Mouse (Mus musculus) heart, adult 18-20 months (tissue): ENCODE measurements around the gene Nanos3. TPM values are rescaled to one million over a fixed set of nuclear protein-coding genes. Genes with fewer than 3 reads are reported as not detected.
A peak's percentile ranks its signal among the peaks of the same experiment; 100 is the strongest.

ENCODE experiments used
- DNase-seq, 2 experiments: peaks; one replicate each; pipeline ENCODE4 v3.0.0; 2021 to 2022; ENCODE audit warnings: mixed read lengths in 1 of 2
- total RNA-seq, 2 experiments: library from RNA; stranded (reverse); gene quantifications; 2 replicates each; pipeline ENCODE4 v1.2.3; 2021

Gene Nanos3
- total RNA-seq, 2 experiments from 2014 or later, result 1.2 TPM; not detected in 1

DNA sequence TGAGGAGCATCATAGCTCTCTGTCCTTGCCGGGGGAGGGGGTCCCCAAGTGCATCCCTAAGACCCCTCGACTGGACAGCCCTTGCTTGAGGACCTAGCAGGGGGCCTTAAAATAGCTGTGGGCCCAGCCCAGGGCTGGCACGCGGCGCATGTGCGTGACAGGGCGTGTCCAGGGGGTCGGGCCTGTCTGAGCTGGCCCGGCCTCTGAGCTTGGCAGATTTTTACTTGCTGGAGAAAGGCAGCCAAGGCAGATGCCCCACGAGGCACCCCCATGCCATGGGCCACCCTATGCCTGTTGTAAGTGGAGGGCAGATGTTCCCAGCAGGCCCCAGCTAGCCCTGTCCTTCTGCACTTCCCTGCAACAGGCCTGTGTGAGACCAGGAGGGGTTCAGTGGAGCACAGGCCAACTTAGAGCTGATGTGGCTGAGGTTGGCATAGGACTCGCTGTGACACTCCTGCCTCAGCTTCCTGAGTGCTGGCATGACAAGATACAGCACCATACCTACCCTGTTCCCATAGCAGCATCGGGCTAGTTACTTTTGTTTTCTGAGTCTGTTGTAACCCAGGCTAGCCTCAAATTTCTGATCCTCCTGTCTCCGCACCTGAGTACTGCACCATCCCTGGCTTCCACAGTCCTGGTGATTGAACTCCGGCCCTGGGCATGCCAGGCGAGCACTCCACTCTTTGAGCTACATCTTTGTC, 16.7 kb upstream of the Nanos3 start:
- peak; percentile 92 to 93 for DNase-seq

DNA sequence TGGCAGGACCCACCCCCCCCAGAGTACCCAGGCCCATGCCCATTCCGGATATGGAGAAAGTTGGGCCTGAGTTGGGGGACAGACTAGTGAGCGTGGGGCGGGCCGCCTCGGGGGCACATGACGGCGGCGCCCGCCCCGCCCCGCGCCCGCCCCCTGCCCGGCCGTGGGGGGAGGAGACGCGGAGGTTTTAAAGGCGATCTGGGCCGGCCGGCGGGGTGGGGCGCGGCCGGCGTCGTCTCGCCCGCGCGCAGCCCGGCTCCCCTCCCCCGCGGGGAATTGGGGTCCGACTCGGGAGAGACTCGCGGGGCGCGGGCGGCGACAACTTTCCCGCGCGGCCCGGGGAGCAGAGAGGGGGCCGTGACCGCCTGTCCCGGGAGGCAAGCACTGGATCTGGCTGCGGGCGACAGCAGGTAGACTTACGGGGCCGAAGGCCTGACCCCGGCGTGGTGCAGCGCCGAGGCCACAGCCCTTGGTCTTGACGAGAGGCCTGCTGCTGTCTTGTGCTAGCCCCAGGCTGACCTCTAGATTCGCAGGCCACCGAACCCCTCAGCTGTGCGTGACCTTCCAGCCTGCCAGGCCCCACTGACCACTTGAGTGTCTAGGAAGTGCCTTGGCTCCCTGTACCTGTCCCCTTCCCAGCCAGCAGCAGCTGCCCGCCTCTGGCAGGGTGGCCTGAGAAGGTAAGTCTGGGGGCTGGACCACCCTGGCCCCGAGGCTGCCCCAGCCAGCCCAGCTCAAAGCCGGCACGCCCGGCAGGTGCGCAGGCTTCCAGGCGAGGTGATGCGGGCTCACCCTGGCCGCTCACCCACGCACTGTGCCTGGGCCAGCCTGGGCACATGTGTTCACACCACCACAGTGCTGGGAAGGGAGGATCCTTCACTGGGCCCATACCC, 15.9 kb upstream of the Nanos3 start:
- DNase-seq, result peak; percentile 92 to 93

DNA sequence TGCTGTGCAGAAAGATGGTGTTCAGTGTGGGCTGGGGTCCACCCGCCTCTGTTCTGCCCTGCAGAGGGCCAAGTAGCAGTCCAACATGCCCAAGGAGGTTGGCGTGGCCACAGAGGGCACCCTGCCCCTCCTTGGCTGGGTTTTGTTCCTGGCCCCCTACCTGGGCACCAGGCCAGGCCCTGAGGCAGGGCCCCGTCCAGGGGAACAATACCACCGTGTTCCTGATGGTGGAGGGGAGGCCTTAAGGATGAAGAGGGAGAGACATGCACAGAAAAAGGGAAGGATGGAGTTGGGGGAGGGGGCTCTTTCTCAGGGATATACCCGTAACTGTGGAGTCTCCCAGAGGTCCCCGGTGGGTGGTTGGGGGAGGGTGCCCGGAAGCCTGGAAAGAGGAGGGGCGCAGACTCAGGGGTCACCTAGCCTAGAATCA, 15.1 kb upstream of the Nanos3 start:
- DNase-seq, result no peak

DNA sequence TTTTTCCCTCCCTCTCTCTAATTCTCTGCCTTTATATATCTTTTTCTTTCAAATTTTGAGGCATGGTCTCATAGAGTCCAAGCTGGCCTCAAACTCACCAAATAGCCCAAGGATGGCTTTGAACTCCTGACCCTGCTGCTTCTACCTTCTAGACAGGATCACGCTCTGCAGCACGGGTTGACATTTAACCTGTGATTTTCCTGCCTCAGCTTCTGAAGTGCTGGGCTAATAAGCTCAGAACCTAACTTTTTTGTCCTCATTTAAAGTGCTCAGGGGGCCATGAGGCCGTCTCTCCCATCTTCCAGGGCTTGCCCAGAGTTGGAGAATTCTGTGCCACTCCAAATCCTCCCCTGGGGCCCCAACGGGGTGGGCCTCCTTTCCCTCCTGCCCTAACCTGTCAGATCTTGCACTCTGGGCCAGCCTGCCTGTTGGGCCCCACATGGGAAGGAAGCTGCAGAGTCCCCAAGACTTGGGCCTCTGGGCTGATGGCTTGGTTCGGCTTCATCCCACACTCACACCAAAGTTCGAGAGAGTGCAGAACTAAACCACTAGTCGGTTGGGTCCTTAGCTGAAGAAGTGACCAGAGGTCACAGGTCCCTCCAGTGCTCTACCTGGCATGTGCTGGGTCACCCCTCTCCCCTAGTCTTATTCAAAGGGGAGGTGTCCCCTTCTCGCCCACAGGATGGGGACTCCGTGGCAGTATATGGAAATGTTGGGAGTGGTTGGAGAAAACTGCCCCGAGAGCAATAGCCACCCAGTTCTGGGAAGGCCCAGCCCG, 14.5 kb upstream of the Nanos3 start:
- peak in 1 of 2 experiments; percentile 35 for DNase-seq

DNA sequence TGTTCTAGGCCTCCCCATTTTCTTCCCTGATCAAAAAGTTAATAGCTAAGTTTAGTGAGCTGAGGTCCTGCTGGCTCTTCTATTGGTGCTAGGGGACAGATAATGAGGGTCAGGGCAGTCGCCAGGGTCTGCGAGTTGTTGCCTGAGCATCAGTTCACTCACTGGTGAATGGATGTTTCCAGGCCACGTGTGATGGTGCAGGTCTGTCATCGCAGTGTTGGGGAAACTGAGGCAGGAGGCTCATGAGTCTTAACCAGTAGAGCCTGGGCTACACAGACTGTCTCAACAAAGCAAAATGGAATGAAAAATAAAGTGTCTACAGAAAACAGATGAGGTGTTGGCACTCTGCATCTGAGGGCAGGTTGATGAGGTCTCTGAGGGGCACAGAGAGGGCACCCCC, 13.9 kb upstream of the Nanos3 start:
- peak in 1 of 2 experiments; percentile 44 for DNase-seq

DNA sequence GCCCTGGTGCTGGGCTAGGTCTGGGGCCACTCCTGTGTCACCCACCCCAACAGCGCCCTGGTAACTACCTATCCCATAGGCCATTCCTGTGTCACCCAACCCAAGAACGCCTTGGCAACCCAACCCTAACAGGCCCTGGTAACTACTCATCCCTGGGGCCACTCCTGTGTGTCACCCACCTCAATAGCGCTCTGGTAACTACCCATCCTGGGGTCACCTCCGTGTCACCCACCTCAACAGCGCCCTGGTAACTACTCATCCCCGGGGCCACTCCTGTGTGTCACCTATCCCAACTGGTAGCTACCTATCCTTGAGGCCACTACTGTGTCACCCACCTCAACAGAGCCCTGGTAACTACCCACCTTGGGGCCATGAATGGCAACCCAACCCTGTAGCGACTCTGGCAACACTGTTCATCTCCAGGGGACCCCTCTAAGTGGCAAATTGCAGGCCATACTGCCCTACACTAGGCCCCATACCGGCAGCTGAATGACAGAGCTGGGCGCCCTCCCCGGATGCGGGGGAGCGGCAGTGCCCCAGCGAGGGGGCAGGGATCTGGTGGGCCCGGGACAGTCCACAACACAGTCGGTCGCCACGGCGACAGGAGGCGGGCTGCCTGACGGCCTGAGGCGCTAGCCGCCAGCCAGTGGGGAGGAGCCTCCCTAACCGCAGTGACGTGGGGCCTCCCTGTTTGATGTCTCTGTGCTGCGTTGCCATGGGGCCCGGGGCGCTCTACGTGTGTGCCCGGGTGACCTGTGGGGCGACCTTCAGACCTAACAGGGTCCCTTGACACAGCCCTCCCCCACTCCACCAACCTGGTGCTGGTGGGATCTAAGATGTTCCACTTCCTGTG, 13.1 kb upstream of the Nanos3 start:
- DNase-seq, result peak; percentile 95 to 97

DNA sequence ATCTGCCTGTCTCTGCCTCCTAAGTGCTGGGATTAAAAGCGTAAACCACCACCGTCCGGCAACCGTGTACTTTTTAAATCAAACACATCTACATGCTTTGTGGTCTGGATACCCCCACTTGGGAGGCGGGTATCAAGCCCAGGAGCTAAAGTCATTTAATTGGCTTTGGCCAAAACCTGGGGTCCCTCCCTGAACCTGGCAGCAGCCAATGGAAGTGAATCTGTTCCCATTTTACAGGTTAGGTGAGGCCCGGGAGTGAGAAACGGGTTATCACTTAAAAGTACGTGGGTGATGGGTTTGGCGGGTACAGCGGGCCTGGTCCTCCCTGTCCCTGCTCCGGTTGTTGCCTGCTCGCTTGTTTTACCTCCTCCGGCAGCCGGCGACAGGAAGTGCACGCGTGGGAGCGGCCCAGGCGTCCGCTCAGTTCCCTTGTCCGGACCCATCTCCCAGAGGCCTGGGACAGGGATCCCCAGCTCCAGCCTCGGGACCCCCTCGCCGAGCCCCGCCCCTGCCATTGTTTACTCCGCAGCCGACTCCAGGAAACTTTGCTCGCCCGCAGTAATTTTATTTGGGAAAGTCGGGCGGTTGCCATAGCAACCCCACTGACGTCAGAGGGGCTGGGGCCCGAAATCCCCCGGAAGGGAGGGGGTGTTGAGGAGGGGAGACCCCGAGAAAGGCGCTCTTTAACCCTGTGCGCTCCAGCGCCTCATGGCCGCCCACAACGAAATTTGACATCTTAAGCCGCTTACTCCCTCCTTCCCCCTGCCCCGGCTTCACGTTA, 12.3 kb upstream of the Nanos3 start:
- peak; percentile 93 to 96 for DNase-seq

DNA sequence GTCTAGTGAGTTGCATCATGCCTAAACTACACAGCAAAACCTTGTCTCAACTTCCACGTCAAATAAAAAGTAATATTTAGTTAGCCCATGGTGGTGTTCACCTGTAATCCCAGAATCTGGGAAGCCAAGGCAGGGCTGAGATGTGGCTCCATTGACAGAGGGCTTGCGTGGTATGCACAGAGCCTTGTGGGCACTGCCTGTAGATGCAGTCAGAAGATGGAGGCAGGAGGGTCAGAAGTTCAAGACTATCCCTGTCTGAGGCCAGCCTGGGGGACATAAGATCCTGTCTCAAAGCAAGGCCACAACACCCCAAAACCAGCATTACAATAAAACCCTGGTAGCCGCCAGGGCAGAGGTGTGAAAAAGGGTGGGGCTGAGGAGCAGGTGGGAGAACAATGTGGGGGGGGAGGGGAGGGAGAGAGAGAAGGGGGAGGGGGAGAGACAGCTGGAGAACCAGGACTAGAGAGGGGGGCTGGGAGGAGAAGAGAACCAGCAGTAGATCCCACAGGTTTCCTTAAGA, 9.3 kb upstream of the Nanos3 start:
- no peak for DNase-seq

DNA sequence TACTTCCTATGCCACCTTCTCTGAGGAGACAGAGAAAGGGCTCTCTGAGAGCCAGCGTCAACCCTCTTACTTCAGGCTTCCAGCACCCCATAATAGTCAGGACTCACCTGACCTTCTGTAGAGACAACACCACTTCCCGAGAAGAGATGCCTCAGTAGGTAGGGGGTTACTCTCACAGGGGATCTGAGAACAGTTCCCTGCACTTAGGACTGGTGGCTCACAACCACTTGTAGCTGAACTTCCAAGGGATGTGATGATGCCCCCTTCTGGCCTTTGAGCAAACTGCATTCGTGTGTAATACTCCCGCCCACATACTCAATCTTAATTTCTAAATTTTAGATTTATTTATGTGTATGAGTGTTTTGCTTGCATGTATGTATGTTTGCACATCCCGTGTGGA, 8.5 kb upstream of the Nanos3 start:
- DNase-seq, result no peak

DNA sequence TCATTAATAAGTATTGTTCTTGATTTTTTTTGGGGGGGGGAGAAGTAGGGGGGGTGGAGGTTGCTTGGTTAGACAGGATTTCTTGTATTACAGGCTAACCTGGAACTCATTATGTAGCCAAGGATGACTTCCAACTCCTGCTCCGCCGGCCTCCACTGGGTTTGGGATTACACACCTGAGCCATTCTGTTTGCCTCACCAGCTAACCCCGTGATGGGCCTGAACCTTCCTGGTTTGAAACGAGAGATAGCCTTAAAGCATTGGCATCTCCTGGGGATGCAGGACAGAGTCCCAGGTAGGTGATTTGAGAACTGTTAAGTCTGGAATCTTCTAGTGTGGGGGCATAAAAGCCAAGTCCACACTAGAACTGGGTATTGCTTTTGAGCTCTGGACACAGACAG, 8.1 kb upstream of the Nanos3 start:
- peak in 1 of 2 experiments; percentile 24 for DNase-seq

DNA sequence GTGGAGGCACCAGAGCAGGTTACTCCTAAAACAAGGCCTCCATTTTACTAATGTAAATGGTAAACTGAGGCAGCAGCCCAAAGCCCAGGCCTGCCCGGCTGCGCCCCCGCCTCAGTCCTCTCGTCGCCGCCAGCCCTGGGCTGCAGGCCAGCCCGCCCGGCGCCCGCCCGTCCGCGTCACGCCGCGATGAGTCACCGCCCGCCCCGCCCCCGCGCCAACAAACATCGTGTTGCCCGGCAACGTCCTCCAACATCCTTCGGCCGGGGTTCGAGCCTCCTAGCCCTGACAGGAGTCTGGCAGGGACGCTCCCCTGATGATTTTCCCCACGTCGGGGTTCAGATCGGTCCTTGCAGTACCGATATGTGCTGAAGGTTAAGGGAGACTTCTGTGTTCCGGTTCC, 7.5 kb upstream of the Nanos3 start:
- DNase-seq, result peak; percentile 88 to 94

DNA sequence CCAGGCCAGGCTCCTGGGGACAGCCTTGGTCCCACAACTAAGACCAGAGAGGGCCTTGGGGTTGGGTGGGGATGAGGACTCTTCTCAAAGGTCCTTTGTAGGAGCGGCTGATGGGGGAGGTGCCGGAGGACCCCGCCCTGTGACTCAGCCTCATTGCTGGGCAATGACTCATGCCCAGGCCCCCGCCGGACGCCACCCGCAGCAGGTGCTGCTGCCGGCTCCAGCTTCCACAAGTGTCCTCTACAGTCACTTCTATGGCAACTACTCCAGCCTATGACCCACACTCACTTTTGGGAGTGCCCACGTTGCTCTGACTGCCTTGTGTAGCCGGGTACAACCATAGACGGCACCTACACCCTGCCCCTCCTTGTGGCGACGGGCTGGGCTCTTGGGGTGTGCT, 7.0 kb upstream of the Nanos3 start:
- DNase-seq, result peak in 1 of 2 experiments; percentile 93

DNA sequence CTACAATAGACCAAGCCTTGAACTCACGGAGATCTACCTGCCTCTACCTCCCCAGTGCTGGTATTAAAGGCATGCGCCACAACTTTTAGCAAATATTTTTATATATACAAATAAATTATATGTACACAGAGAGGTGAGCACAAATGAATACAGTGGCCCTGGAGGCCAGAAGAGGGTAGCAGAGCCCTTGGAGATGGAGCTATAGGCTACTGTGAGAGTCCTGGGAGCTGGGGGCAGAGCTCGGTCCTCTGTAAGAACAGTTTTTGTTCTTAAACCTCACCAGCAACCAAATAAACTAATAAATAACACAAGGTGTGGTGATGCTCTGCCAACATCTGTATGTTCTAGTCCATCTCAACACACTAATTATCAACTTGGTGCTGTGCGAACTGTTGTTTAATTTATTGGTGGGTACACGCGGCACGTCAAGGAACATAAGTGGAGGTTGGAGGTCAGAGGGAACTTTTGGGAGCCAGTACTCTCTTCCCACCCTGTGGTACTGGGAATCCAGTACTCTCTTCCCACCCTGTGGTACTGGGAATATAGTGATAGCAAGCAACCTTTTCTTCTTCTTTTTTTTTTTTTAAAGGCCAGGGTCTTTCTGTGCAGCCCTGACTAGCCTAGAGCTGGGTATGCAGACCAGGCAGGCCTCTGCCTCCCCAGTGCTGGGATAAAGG, 5.3 kb upstream of the Nanos3 start:
- DNase-seq, result no peak

DNA sequence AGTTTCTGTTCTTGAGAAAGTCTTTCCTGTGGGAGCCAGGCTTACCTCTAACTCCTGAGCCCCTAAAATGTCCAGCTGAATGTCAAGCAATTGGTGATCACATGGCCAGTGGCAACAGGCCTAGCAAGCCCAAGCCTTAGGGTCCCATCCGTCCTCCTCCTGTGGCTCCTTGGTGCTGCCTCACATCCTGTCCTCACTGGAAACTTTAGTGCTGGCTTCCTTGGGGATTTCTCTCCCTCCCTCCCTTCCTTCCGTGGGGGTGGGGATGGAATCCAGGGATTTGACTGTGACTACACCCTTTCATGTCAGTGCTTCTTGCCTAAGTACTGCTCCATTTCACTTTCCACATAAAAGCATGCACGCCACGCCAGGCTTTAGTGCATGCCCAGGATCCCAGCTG, 4.6 kb upstream of the Nanos3 start:
- peak; percentile 84 to 92 for DNase-seq

DNA sequence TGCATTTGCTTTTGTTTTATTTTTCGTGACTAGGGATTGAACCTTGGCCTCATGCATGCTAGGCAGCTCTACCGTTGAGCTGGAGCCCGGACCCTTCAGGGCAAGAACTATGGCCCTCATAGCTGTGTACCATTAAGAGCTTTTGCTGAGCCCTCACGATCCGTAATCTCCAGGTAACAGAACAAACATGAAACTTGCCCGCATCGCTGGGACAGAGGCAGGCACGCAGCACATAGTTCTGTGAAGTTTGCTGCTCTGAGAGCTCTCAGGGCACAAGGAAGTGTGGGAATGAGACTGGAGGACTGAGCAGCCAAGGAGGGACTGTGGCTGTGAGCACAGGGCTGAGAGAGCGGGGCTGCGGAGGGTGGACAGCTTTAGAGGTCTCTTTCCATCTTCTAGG, 3.7 kb upstream of the Nanos3 start:
- DNase-seq, result peak in 1 of 2 experiments; percentile 13

DNA sequence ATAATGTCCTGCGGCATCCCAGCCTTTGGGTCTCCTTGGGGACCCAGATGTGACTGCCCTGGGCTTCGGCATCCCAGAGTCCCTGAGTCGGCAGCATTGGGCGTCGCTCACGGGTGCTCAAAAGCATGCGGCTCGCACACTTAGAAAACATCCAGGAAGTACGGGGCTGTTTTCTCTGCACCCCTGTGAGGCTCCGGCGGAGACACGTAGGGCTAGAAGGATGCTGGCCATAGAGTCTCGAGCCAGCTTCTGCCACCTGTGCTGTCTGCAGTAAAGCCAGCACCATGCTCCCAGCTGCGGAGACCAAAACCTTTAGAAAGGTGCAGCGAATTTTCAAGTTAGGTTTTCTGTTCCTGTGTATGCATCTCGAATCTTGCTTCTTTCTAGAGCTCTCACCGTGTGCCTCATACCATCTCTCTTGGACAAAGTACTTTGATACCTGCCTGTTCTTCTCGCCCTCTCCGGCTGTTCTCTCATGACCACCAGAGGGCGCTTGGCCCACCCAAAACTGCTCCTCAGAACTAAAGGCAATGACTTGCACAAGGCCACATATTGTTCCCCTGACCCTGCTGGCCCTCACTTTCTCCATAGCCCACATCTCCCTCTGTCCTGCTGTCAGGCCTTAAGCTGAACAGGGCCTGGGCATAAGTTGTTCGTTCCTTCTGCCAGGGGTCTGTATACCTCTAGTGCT, 2.2 kb upstream of the Nanos3 start:
- DNase-seq, result peak; percentile 79 to 86

DNA sequence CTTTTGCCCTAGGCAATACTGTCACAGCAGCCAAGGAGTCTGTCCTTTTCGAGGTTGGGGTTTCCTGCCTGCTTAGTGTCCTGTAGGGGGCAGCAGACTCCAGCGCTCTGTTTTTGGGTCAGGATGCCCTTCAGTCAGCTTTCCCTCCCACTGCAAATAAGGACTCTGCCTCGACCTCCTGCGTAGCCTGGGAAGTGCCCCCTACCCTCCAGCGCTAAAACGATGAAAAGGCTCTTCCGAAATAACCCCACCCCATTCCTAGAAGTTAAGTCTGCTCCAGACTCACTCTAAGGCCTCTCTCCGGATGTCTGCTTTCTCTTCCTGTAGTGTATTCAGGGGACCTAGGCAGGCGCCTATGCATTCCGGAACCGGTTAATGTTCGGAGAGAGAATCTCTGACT, 1.5 kb upstream of the Nanos3 start:
- DNase-seq, result peak; percentile 88 to 90

DNA sequence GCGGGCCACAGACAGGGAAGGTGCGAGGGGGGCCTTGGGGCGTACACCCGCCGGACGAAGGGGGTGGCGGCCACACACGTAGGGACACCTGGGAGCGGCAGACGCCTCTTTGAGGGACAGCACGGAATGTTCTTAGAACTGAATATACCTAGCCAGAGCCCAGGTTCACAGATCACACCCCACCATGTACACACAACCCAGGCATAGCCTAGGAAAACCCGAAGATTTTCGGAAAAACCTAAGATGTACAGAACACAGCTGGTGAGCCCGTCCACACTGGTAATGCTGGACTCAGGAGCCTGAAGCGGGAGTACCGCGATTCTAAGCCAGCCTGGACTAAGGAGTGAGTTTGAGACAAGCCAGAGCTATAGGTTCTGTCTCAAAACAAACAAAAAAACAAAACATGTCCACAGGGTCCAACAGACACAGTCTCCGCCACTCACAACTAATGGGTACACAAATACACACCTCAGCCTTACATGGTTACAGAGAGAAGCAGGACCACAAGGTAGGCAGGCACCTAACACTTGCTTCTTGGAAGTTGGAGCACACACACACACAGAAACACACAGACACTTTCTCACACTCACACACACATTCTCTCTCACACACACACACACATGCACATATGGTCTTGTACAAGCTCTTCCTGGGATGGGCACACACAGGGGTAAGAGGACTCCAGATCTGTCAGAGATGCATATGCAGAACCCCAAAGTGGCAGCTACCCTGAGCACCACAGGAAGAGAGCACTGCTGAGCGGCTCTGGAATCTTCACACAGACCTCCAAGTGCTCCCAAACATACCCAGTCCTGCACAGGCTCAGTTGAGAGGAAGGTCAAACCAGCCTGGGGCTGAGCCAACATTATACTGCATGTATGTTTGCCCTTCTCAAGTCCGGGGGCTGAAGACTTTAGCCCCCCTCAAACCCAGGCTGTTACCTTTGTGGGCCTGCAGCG, 653 bp downstream of the Nanos3 start:
- no peak for DNase-seq
